Mouse (Mus musculus): ENCODE data around the gene Rassf1. TPM values are rescaled to one million over a fixed set of nuclear protein-coding genes. Genes with fewer than 3 reads are reported as not detected.
A peak's percentile ranks its signal among the peaks of the same experiment; 100 is the strongest.

Gene Rassf1
- polyA plus RNA-seq, 1 experiment from 2014 or later: 35.4 TPM

GRCm38 (mm10) chr9:107541474-107542351, 9.6 kb upstream of the Rassf1 start, which contains the start of the genes Cyb561d2 and Nprl2:
TSS of gene Cyb561d2 (minus strand) at chr9:107542193.
TSS of gene Nprl2 (plus strand) at chr9:107542226.
- 1% methylated on average over 46 of the region's 46 CpGs for WGBS
- ATAC-seq (ENCODE audit: low read depth): peak; percentile 84

GRCm38 (mm10) chr9:107542352-107542686, 9.0 kb upstream of the Rassf1 start:
- H3K4me3 ChIP-seq: peak overlapping the region; percentile 65
- H3K4me2 ChIP-seq: peak overlapping the region; percentile 91
- H3K4me1 ChIP-seq (replicated peaks): peaks cover 59% of the 10 kb centered on the region
- peaks cover 50% of the 10 kb centered on the region for H3K36me3 ChIP-seq
- no peaks in the 10 kb centered on the region for H3K27me3 ChIP-seq
- H3K9ac ChIP-seq: peak overlapping the region; percentile 82
- whole genome bisulfite sequencing: 2% methylated on average over 11 of the region's 11 CpGs
- peak; percentile 16 for ATAC-seq (ENCODE audit: low read depth)
- no peaks in the 10 kb centered on the region for H3K9me3 ChIP-seq
- H3K27ac ChIP-seq (replicated peaks): peak overlapping the region; percentile 61; the same call in 1 of the 2 replicates

More at GRCm38 (mm10) chr9:107541474-107542351, 9.6 kb upstream of the Rassf1 start, which contains the start of the genes Cyb561d2 and Nprl2:
- H3K36me3 ChIP-seq: peaks cover 56% of the 10 kb centered on the region
- peak within 1 kb of the TSS; percentile 91 for H3K4me2 ChIP-seq
- peaks cover 59% of the 10 kb centered on the region for H3K4me1 ChIP-seq (replicated peaks)
- peak within 1 kb of the TSS; percentile 65 for H3K4me3 ChIP-seq
- no peaks in the 10 kb centered on the region for H3K27me3 ChIP-seq
- H3K9me3 ChIP-seq: no peaks in the 10 kb centered on the region
- peak within 1 kb of the TSS; percentile 82 for H3K9ac ChIP-seq
- peak within 1 kb of the TSS; percentile 64; the same call in 1 of the 2 replicates for H3K27ac ChIP-seq (replicated peaks)

GRCm38 (mm10) chr9:107542721-107543120, 8.6 kb upstream of the Rassf1 start:
- Histone ChIP-seq H3K9me3 (no peaks in the 10 kb centered on the region), H3K36me3 (peaks cover 46% of the 10 kb centered on the region), H3K27ac (replicated peaks) (no peak overlapping the region), H3K27me3 (0 out of 2 replicates have a peak, but pooled peaks cover 1% of the 10 kb centered on the region), H3K4me1 (replicated peaks) (peaks cover 59% of the 10 kb centered on the region), H3K4me2 (peak overlapping the region; percentile 91), H3K4me3 (peak overlapping the region; percentile 65), H3K9ac (peak overlapping the region; percentile 82)
- no peak for ATAC-seq (ENCODE audit: low read depth)
- 52% methylated on average over 8 of the region's 8 CpGs for WGBS

DNA sequence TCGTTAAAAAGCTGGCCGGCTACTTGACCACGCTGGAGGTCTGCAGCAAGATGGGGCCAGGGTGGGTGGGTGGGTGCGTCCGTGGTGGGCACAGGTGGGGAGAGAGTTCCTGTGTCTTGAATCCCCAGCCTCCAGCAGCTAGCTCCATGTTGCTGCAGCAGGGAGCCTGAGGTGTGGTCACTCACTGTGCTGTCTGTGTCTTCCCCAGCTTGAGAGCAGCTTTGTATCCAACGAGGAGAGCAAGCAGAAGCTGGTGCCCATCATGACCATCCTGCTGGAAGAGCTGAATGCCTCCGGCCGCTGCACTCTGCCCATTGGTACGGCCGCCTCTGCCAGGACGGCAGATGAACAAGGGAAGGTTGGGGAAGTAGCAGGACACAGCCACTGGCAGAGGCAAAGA, 8.1 kb upstream of the Rassf1 start:
- Histone ChIP-seq H3K27me3 (peaks cover 7% of the 10 kb centered on the region; the same call in 1 of the 2 replicates), H3K4me3 (no peak overlapping the region), H3K27ac (replicated peaks) (no peak overlapping the region), H3K9me3 (no peaks in the 10 kb centered on the region), H3K36me3 (peaks cover 40% of the 10 kb centered on the region), H3K9ac (no peak overlapping the region), H3K4me2 (peak overlapping the region; percentile 91; the same call in 1 of the 2 replicates), H3K4me1 (replicated peaks) (peaks cover 57% of the 10 kb centered on the region)
- no peak for ATAC-seq (ENCODE audit: low read depth)
- WGBS: 90% methylated on average over 11 of the region's 11 CpGs

- no peak for ATAC-seq (ENCODE audit: low read depth)
- Histone ChIP-seq H3K27me3 (peaks cover 17% of the 10 kb centered on the region), H3K36me3 (peaks cover 31% of the 10 kb centered on the region), H3K9ac (no peak overlapping the region), H3K4me2 (no peak overlapping the region), H3K4me1 (replicated peaks) (peaks cover 57% of the 10 kb centered on the region), H3K9me3 (no peaks in the 10 kb centered on the region), H3K27ac (replicated peaks) (no peak overlapping the region), H3K4me3 (no peak overlapping the region)
- 95% methylated on average over 17 of the region's 17 CpGs for whole genome bisulfite sequencing
Observed at GRCm38 (mm10) chr9:107544196-107544700, 7.1 kb upstream of the Rassf1 start.

DNA sequence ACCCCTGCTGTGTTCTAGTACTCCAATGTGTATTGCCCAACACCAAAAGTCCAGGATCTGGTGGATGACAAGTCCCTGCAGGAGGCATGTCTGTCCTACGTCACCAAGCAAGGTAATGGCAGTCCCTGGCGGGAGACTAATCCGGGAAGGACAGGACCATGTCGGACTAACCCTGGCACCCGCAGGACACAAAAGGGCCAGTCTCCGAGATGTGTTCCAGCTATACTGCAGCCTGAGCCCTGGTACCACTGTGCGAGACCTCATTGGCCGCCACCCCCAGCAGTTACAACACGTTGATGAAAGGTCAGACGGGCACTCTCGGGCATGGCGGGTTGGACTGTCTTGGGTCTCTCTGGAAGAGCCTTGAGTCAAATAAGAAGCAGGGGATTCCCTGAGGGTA, 6.6 kb upstream of the Rassf1 start:
- WGBS: 91% methylated on average over 12 of the region's 12 CpGs
- Histone ChIP-seq H3K4me1 (replicated peaks) (peaks cover 57% of the 10 kb centered on the region), H3K27me3 (peaks cover 22% of the 10 kb centered on the region), H3K36me3 (peaks cover 26% of the 10 kb centered on the region), H3K4me2 (no peak overlapping the region), H3K9ac (no peak overlapping the region), H3K9me3 (no peaks in the 10 kb centered on the region), H3K4me3 (no peak overlapping the region), H3K27ac (replicated peaks) (no peak overlapping the region)
- no peak for ATAC-seq (ENCODE audit: low read depth)

DNA sequence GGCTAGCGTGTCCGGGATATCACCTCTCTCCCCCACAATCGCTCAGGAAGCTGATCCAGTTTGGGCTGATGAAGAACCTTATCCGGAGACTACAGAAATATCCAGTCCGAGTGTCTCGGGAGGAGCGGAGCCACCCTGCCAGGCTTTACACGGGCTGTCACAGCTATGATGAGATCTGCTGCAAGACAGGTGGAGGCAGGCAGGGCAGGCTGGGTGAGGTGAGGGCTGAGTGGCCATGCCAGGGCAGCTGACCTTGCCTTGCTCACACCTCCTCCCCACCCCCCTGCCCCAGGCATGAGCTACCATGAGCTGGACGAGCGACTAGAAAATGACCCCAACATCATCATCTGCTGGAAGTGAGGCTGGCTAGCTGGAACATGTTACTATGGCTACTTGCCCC, 6.2 kb upstream of the Rassf1 start:
- H3K4me1 ChIP-seq (replicated peaks): peaks cover 55% of the 10 kb centered on the region
- H3K9me3 ChIP-seq: no peaks in the 10 kb centered on the region
- H3K9ac ChIP-seq: no peak overlapping the region
- peaks cover 26% of the 10 kb centered on the region for H3K27me3 ChIP-seq
- ATAC-seq (ENCODE audit: low read depth): no peak
- H3K4me3 ChIP-seq: no peak overlapping the region
- 90% methylated on average over 10 of the region's 10 CpGs for WGBS
- no peak overlapping the region for H3K27ac ChIP-seq (replicated peaks)
- H3K4me2 ChIP-seq: no peak overlapping the region
- H3K36me3 ChIP-seq: peaks cover 21% of the 10 kb centered on the region

DNA sequence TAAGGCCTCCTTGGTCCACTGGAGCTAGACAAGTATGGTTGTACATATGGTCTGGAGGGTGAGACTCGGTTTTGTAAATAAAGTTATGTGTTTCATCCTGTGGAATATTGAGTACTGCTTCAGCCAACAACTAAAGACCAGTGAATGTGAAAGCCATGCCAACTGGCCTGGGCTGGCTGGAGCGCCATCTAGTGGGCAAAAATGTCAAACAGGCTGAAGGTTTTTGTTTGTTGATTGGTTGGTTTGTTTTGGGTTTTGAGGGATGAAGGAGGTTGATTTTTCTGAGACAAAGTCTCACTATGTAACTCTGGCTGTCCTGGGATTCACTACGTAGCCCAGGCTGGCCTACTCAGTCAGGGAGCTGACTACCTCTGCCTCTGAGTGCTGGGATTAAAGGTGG, 5.8 kb upstream of the Rassf1 start:
- no peak overlapping the region for H3K9ac ChIP-seq
- no peak overlapping the region for H3K27ac ChIP-seq (replicated peaks)
- no peak overlapping the region for H3K4me3 ChIP-seq
- ATAC-seq (ENCODE audit: low read depth): no peak
- 6% methylated on average over 3 of the region's 3 CpGs for WGBS
- H3K4me1 ChIP-seq (replicated peaks): peaks cover 52% of the 10 kb centered on the region
- H3K9me3 ChIP-seq: no peaks in the 10 kb centered on the region
- peaks cover 20% of the 10 kb centered on the region for H3K36me3 ChIP-seq
- peaks cover 30% of the 10 kb centered on the region for H3K27me3 ChIP-seq
- no peak overlapping the region for H3K4me2 ChIP-seq

GRCm38 (mm10) chr9:107547026-107547425, 4.3 kb upstream of the Rassf1 start, which contains the start of gene Zmynd10:
TSS of gene Zmynd10 (plus strand) at chr9:107547298.
- Histone ChIP-seq H3K36me3 (peaks cover 20% of the 10 kb centered on the region), H3K4me3 (peak within 1 kb of the TSS; percentile 19), H3K27me3 (peaks cover 44% of the 10 kb centered on the region), H3K4me1 (replicated peaks) (peaks cover 57% of the 10 kb centered on the region), H3K27ac (replicated peaks) (peak within 1 kb of the TSS; percentile 69), H3K4me2 (peak within 1 kb of the TSS; percentile 52), H3K9me3 (no peaks in the 10 kb centered on the region), H3K9ac (peak within 1 kb of the TSS; percentile 53; the same call in 1 of the 2 replicates)
- peak; percentile 56; the same call in 1 of the 2 replicates for ATAC-seq (ENCODE audit: low read depth)
- 1% methylated on average over 20 of the region's 20 CpGs for WGBS

- Histone ChIP-seq H3K27ac (replicated peaks) (no peak overlapping the region), H3K9me3 (no peaks in the 10 kb centered on the region), H3K4me2 (no peak overlapping the region), H3K27me3 (peaks cover 54% of the 10 kb centered on the region), H3K9ac (no peak overlapping the region), H3K36me3 (peaks cover 20% of the 10 kb centered on the region), H3K4me3 (no peak overlapping the region), H3K4me1 (replicated peaks) (peaks cover 55% of the 10 kb centered on the region)
- 77% methylated on average over 5 of the region's 5 CpGs for WGBS
- no peak for ATAC-seq (ENCODE audit: low read depth)
Observed at GRCm38 (mm10) chr9:107547957-107548356, 3.4 kb upstream of the Rassf1 start.

GRCm38 (mm10) chr9:107548820-107549219, 2.5 kb upstream of the Rassf1 start:
- no peak overlapping the region for H3K9ac ChIP-seq
- peaks cover 56% of the 10 kb centered on the region for H3K27me3 ChIP-seq
- 89% methylated on average over 10 of the region's 10 CpGs for WGBS
- peaks cover 15% of the 10 kb centered on the region for H3K36me3 ChIP-seq
- no peak overlapping the region for H3K4me3 ChIP-seq
- H3K27ac ChIP-seq (replicated peaks): no peak overlapping the region
- no peak for ATAC-seq (ENCODE audit: low read depth)
- H3K4me1 ChIP-seq (replicated peaks): peaks cover 58% of the 10 kb centered on the region
- H3K4me2 ChIP-seq: no peak overlapping the region
- no peaks in the 10 kb centered on the region for H3K9me3 ChIP-seq

Measured in neural tube, embryonic 13.5 days (tissue).